Mouse (Mus musculus): ENCODE data around the gene 4930523C07Rik. TPM values are rescaled to one million over a fixed set of nuclear protein-coding genes. Genes with fewer than 3 reads are reported as not detected.

4930523C07Rik gene
- polyA plus RNA-seq, 1 experiment from 2014 or later = 19.1 TPM

Other genes with a start within 250 kb of the 4930523C07Rik start
- gene Tnn, start 109.2 kb downstream of the 4930523C07Rik start, polyA plus RNA-seq (2014; fragmentation: Nextera tagmentation; extraction: Ambion mirVana) = 0.03 and 0.04 TPM in 2 replicates
- gene Mrps14, start 150.8 kb downstream of the 4930523C07Rik start, polyA plus RNA-seq (2014; fragmentation: Nextera tagmentation; extraction: Ambion mirVana) = 180 and 204 TPM in 2 replicates
- 144 and 148 TPM in 2 replicates for gene Cacybp, start 168.5 kb downstream of the 4930523C07Rik start, polyA plus RNA-seq (2014; fragmentation: Nextera tagmentation; extraction: Ambion mirVana)